In the genomic region with DNA sequence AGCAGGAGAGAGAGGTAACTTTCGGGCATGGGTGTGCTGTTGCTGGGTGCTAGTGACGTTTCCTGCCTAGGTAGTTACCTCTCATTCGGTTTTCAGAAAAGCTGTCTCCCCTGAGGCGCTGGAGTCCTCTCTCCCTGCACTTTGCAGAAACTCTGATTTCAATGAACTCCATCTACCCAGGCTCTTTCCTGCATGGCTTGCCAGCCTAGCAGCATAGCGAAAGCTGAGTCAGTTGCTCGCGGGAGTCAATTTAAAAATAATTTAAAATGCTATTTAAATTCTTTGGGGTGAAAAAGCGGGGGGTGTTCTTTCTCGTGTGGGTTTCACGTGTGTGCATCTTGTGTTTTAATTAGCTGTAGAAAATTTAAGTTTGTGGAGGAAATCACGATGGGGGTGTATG, we compare ENCODE assay signal across 8 mouse cellular contexts. TPM values are rescaled to one million over a fixed set of nuclear protein-coding genes. Genes with fewer than 3 reads are reported as not detected.
DNase-seq lines count a peak whose midpoint lies in the region; ATAC-seq and TF ChIP-seq lines count a peak whose summit lies in the region.

No protein-coding gene starts in this region.

- TF ChIP-seq EP300 in liver, postnatal 0 days (IDR thresholded peaks at IDR 0.05; ENCODE audit: low read depth): no peak

- no peak overlapping the region for H3K27ac ChIP-seq in kidney, embryonic 15.5 days
- no peak overlapping the region for H3K27ac ChIP-seq in forebrain, postnatal 0 days (ENCODE audit: low read depth, low read length)
- H3K27ac ChIP-seq in liver, postnatal 0 days (ENCODE audit: low read depth): no peak overlapping the region

- no peak for TF ChIP-seq CTCF in forebrain, postnatal 0 days (IDR thresholded peaks at IDR 0.05; ENCODE audit: low read depth)
- TF ChIP-seq CTCF in liver, postnatal 0 days (IDR thresholded peaks at IDR 0.05; ENCODE audit: low read depth): no peak

- H3K36me3 ChIP-seq in kidney, embryonic 15.5 days: no peaks in the 10 kb centered on the region
- no peaks in the 10 kb centered on the region for H3K36me3 ChIP-seq in forebrain, postnatal 0 days (ENCODE audit: insufficient read depth)
- H3K36me3 ChIP-seq in liver, postnatal 0 days (replicated peaks; ENCODE audit: insufficient read depth, low read length): no peaks in the 10 kb centered on the region

- H3K4me1 ChIP-seq in kidney, embryonic 15.5 days: peaks cover 35% of the 10 kb centered on the region
- peaks cover 14% of the 10 kb centered on the region for H3K4me1 ChIP-seq in forebrain, postnatal 0 days (ENCODE audit: insufficient read depth)
- peaks cover 10% of the 10 kb centered on the region for H3K4me1 ChIP-seq in liver, postnatal 0 days (ENCODE audit: insufficient read depth)

- peak overlapping the region; percentile 50 for H3K4me3 ChIP-seq in kidney, embryonic 15.5 days (replicated peaks)
- peak overlapping the region; percentile 39 for H3K4me3 ChIP-seq in forebrain, postnatal 0 days (ENCODE audit: low read depth, low read length)
- peak overlapping the region; percentile 57 for H3K4me3 ChIP-seq in liver, postnatal 0 days (ENCODE audit: low read depth, low read length)

- no peaks in the 10 kb centered on the region for H3K9me3 ChIP-seq in kidney, embryonic 15.5 days (replicated peaks)
- no peaks in the 10 kb centered on the region for H3K9me3 ChIP-seq in forebrain, postnatal 0 days (ENCODE audit: low read length)
- H3K9me3 ChIP-seq in liver, postnatal 0 days (ENCODE audit: low read length): no peaks in the 10 kb centered on the region

- H3K4me2 ChIP-seq in kidney, embryonic 15.5 days: peak overlapping the region; percentile 92
- H3K4me2 ChIP-seq in forebrain, postnatal 0 days (ENCODE audit: low read depth): peak overlapping the region; percentile 84
- H3K4me2 ChIP-seq in liver, postnatal 0 days (ENCODE audit: low read depth, low read length): peak overlapping the region; percentile 92

- 3% methylated on average over 11 of the region's 11 CpGs for WGBS in kidney, embryonic 15.5 days
- WGBS in forebrain, postnatal 0 days: 1% methylated on average over 11 of the region's 11 CpGs
- WGBS in liver, postnatal 0 days (ENCODE audit: insufficient replicate concordance): 6% methylated on average over 11 of the region's 11 CpGs

- H3K9ac ChIP-seq in kidney, embryonic 15.5 days: 0 out of 2 replicates have a peak overlapping the region, but pooled peaks have one; percentile 19
- H3K9ac ChIP-seq in forebrain, postnatal 0 days: no peak overlapping the region
- no peak overlapping the region for H3K9ac ChIP-seq in liver, postnatal 0 days (replicated peaks)

- DNase-seq in kidney, adult 11 months: no peak
- DNase-seq in cerebellum, adult 9-11 months: peak; percentile 47
- no peak for DNase-seq in forebrain, postnatal 0 days
- DNase-seq in liver, postnatal 0 days: no peak
- no peak for DNase-seq in layer of hippocampus, adult 18-20 months (ENCODE audit: low spot score in 2 of 2)
- DNase-seq in urinary bladder, postnatal 4 days (ENCODE audit: low spot score in 2 of 2): no peak

- H3K27me3 ChIP-seq in kidney, embryonic 15.5 days: peaks cover 91% of the 10 kb centered on the region
- peaks cover 62% of the 10 kb centered on the region for H3K27me3 ChIP-seq in forebrain, postnatal 0 days (ENCODE audit: insufficient read depth, low read length)
- H3K27me3 ChIP-seq in liver, postnatal 0 days (ENCODE audit: insufficient read depth, low read length): peaks cover 67% of the 10 kb centered on the region

- ATAC-seq in kidney, embryonic 15.5 days (replicated peaks; ENCODE audit: low FRiP score): no peak
- no peak for ATAC-seq in forebrain, postnatal 0 days
- ATAC-seq in liver, postnatal 0 days: no peak
- ATAC-seq in erythroblast, adult 5-6 weeks (replicated peaks; ENCODE audit: low FRiP score, poor library complexity, severe bottlenecking): no peak

RNA-seq across cellular contexts. Expression of a gene that starts 21.1 kb away (rescaled TPM):
- polyA plus RNA-seq in kidney, embryonic 15.5 days (2015; fragmentation: Nextera tagmentation; extraction: Ambion mirVana): 17.8 and 18.5 TPM in 2 replicates
- total RNA-seq in forebrain, postnatal 0 days (2014; rRNA removed): 6.5 and 8.4 TPM in 2 replicates
- 1.7 and 3.1 TPM in 2 replicates for polyA plus RNA-seq in forebrain, postnatal 0 days (2015; fragmentation: Nextera tagmentation; extraction: Ambion mirVana)
- polyA plus RNA-seq in liver, postnatal 0 days (2015; fragmentation: Nextera tagmentation; extraction: Ambion mirVana): 33.0 and 36.5 TPM in 2 replicates
- total RNA-seq in layer of hippocampus, adult 18-20 months (2021): 10 to 100 TPM; 10.2 to 10.6 TPM
- 4.8 and 6.5 TPM in 2 replicates for total RNA-seq in erythroblast, adult 5-6 weeks (2015; ENCODE audit: low replicate concordance)
- total RNA-seq in erythroblast, adult 5-6 weeks (2017; ENCODE audit: low replicate concordance): 4.2 and 7.0 TPM in 2 replicates

RNA-seq across cellular contexts. Expression of a gene that starts 57.3 kb away (rescaled TPM):
- 0.51 and 0.53 TPM in 2 replicates for polyA plus RNA-seq in kidney, embryonic 15.5 days (2015; fragmentation: Nextera tagmentation; extraction: Ambion mirVana)
- 1.3 and 1.8 TPM in 2 replicates for total RNA-seq in forebrain, postnatal 0 days (2014; rRNA removed)
- polyA plus RNA-seq in forebrain, postnatal 0 days (2015; fragmentation: Nextera tagmentation; extraction: Ambion mirVana): 0.31 TPM in 2 replicates
- polyA plus RNA-seq in liver, postnatal 0 days (2015; fragmentation: Nextera tagmentation; extraction: Ambion mirVana): 0.33 and 0.38 TPM in 2 replicates
- total RNA-seq in layer of hippocampus, adult 18-20 months (2021): 1 to 10 TPM; 1.2 to 1.5 TPM
- total RNA-seq in erythroblast, adult 5-6 weeks (2015; ENCODE audit: low replicate concordance): 0.19 and 2.1 TPM in 2 replicates
- total RNA-seq in erythroblast, adult 5-6 weeks (2017; ENCODE audit: low replicate concordance): 0.43 and 0.98 TPM in 2 replicates
